Mouse (Mus musculus) heart, adult 2 months (tissue): ENCODE data around the gene Arhgap1. TPM values are rescaled to one million over a fixed set of nuclear protein-coding genes. Genes with fewer than 3 reads are reported as not detected.
A peak's percentile ranks its signal among the peaks of the same experiment; 100 is the strongest.
"Not testable (repeated sequence)": the region's sequence is repeated elsewhere in the genome, so short reads cannot be mapped to it uniquely, and the experiment has no call there.

Experiments used
- DNase-seq, 2 experiments: peaks; one replicate each; pipeline ENCODE4 v3.0.0; 2021
- H3K27ac ChIP-seq: fragments of 200-600 bp; 2 replicates; pipeline ENCODE4 v1.8.1; 2022
- H3K27me3 ChIP-seq: fragments of 200-500 bp; 2 replicates; pipeline ENCODE4 v1.6.1; 2012; ENCODE audit warnings: mild to moderate bottlenecking, low read length, inconsistent platforms, mixed read lengths; ENCODE audit not compliant: control insufficient read depth, insufficient read depth
- H3K36me3 ChIP-seq: fragments of 200-500 bp; 2 replicates; pipeline ENCODE4 v1.6.1; 2012; ENCODE audit warnings: low read length, inconsistent platforms; ENCODE audit not compliant: control insufficient read depth, insufficient read depth
- H3K4me1 ChIP-seq: fragments of 200-500 bp; 2 replicates; pipeline ENCODE4 v1.6.1; 2011; ENCODE audit warnings: low read length; ENCODE audit not compliant: control insufficient read depth, insufficient read depth
- H3K4me3 ChIP-seq: fragments of 200-600 bp; 2 replicates; pipeline ENCODE4 v1.8.1; 2022
- H3K79me2 ChIP-seq: fragments of 200-500 bp; replicated peaks from 2 replicates; pipeline ENCODE4 v1.6.1; 2012; ENCODE audit warnings: mild to moderate bottlenecking, inconsistent platforms, low read length, moderate library complexity, mixed read lengths; ENCODE audit not compliant: control insufficient read depth, insufficient read depth
- H3K9ac ChIP-seq: fragments of 200-500 bp; 2 replicates; pipeline ENCODE4 v1.6.1; 2012; ENCODE audit warnings: low read depth, mild to moderate bottlenecking, control low read depth, inconsistent platforms, low read length, mixed read lengths
- CTCF ChIP-seq: fragments of 200-600 bp; IDR thresholded peaks from 2 replicates; pipeline ENCODE4 v1.8.1; 2022; ENCODE audit warnings: antibody characterized with exemption, mild to moderate bottlenecking, moderate library complexity
- EP300 ChIP-seq: fragments of 200-500 bp; IDR thresholded peaks from 2 replicates; pipeline ENCODE4 v1.6.1; 2011; ENCODE audit warnings: low read depth, low read length, control low read depth; ENCODE audit not compliant: insufficient read depth
- POLR2A ChIP-seq: fragments of 200-500 bp; IDR thresholded peaks from 2 replicates; pipeline ENCODE4 v1.6.1; 2011; ENCODE audit warnings: mild to moderate bottlenecking, low read depth, low read length, control low read depth; ENCODE audit not compliant: insufficient read depth
- WGBS: fragments of 180-500 bp; shearing (Covaris S2); methylation state at CpG from one replicate; pipeline ENCODE4 v1.1.7; 2018; 5-methylcytosine and 5-hydroxymethylcytosine counted together
- intact Hi-C: fragments of 180-260 bp; cut with DNase I; formaldehyde crosslinking; loops from one replicate; pipeline ENCODE4 v1.15.1; 2025
- long read RNA-seq: library from polyadenylated mRNA; stranded (forward); transcript quantifications from one replicate; pipeline ENCODE4 v2.0.0, GENCODE M21; 2021
- polyA plus RNA-seq: library from polyadenylated mRNA; depleted of rRNA; stranded (reverse); fragments of >200 nt; gene quantifications from 2 replicates; pipeline ENCODE4 v1.2.3, GENCODE M21; 2012; rRNA removed
- total RNA-seq, 2 experiments: library from RNA; stranded (reverse); gene quantifications; 2 replicates each; pipeline ENCODE4 v1.2.3; 2021

The Arhgap1 gene
- total RNA-seq (10 to 100 TPM; 18.6 to 20.7 TPM), polyA plus RNA-seq (39.0 and 39.7 TPM in 2 replicates)
- long read RNA-seq, partial matches to known transcripts = 3 of 12 reads
- long read RNA-seq, other reads (novel, unspliced or antisense) = 5 of 12 reads

GRCm38 (mm10) chr2:91649553-91650359 lies at the start of gene Arhgap1, which contains the start of gene Zfp408:
Gene Arhgap1 (plus strand): TSS chr2:91649860.
Gene Zfp408 (minus strand): TSS chr2:91649791.
- no peaks in the 10 kb centered on the region for H3K36me3 ChIP-seq
- DNase-seq = peak; percentile 95 to 96
- H3K9ac ChIP-seq = peak within 1 kb of the TSS; percentile 94
- H3K4me3 ChIP-seq = peak within 1 kb of the TSS; percentile 70
- no peaks in the 10 kb centered on the region for H3K27me3 ChIP-seq
- intact Hi-C loops = loop anchor here (1.0 kb wide), 1 partner anchor 61 kb away; the partner anchor contains the start of genes Atg13 and Harbi1
- H3K27ac ChIP-seq = peak within 1 kb of the TSS; percentile 94
- TF ChIP-seq POLR2A (peak; percentile 85), CTCF (no peak), EP300 (peak; percentile 33; the same call in 1 of the 2 replicates)
- 0 out of 2 replicates have a peak, but pooled peaks cover 2% of the 10 kb centered on the region for H3K79me2 ChIP-seq
- whole genome bisulfite sequencing = under 1% methylated on average over 44 of the region's 44 CpGs
- H3K4me1 ChIP-seq = peaks cover 9% of the 10 kb centered on the region

GRCm38 (mm10) chr2:91600475-91600874 lies 49.2 kb upstream of the Arhgap1 start:
- Histone ChIP-seq H3K9ac (no peak overlapping the region), H3K27ac (no peak overlapping the region), H3K4me1 (no peaks in the 10 kb centered on the region), H3K4me3 (no peak overlapping the region), H3K27me3 (no peaks in the 10 kb centered on the region), H3K36me3 (peaks cover 3% of the 10 kb centered on the region), H3K79me2 (no peaks in the 10 kb centered on the region)
- TF ChIP-seq EP300 = no peak
- no peak for TF ChIP-seq CTCF
- TF ChIP-seq POLR2A = no peak
- intact Hi-C loops = loop anchor here (10.0 kb wide), 1 partner anchor 324 kb away; the partner anchor contains the start of gene Chrm4
- no peak for DNase-seq
- WGBS = 90% methylated on average over 4 of the region's 4 CpGs

- Histone ChIP-seq H3K4me1 (no peaks in the 10 kb centered on the region), H3K27me3 (no peaks in the 10 kb centered on the region), H3K36me3 (no peaks in the 10 kb centered on the region; the same call in none of the 2 replicates), H3K9ac (no peak overlapping the region), H3K27ac (no peak overlapping the region), H3K79me2 (no peaks in the 10 kb centered on the region), H3K4me3 (no peak overlapping the region)
- DNase-seq = no peak
- TF ChIP-seq EP300 = no peak
- TF ChIP-seq CTCF = peak; percentile 31
- no peak for TF ChIP-seq POLR2A
- intact Hi-C loops = loop anchor here (10.0 kb wide), 1 partner anchor 322 kb away; the partner anchor contains the start of gene Chrm4
- WGBS = 86% methylated on average over 4 of the region's 4 CpGs
These were observed 47.3 kb upstream of the Arhgap1 start for GRCm38 (mm10) chr2:91602389-91602788.

- TF ChIP-seq CTCF = peak; percentile 34
- not testable (repeated sequence) for H3K27ac ChIP-seq, H3K36me3 ChIP-seq, DNase-seq, H3K4me1 ChIP-seq, H3K27me3 ChIP-seq, H3K4me3 ChIP-seq, H3K79me2 ChIP-seq, H3K9ac ChIP-seq
- intact Hi-C loops = loop anchor here (5.0 to 10.0 kb wide), 2 partner anchors 37 to 315 kb away; partner anchors contain the start of gene Chrm4
These were observed 40.3 kb upstream of the Arhgap1 start for GRCm38 (mm10) chr2:91609370-91609769.

GRCm38 (mm10) chr2:91622356-91622755 lies 27.3 kb upstream of the Arhgap1 start:
- Histone ChIP-seq H3K4me3 (no peak overlapping the region), H3K4me1 (no peaks in the 10 kb centered on the region), H3K27ac (no peak overlapping the region), H3K36me3 (no peaks in the 10 kb centered on the region), H3K27me3 (no peaks in the 10 kb centered on the region), H3K9ac (no peak overlapping the region), H3K79me2 (no peaks in the 10 kb centered on the region)
- WGBS = 91% methylated on average over 5 of the region's 5 CpGs
- TF ChIP-seq POLR2A = no peak
- no peak for TF ChIP-seq EP300
- no peak for TF ChIP-seq CTCF
- no peak for DNase-seq
- intact Hi-C loops = no loop called here

GRCm38 (mm10) chr2:91623366-91623765 lies 26.3 kb upstream of the Arhgap1 start:
- H3K9ac ChIP-seq, H3K27ac ChIP-seq, intact Hi-C loops, H3K36me3 ChIP-seq, H3K4me3 ChIP-seq, H3K4me1 ChIP-seq, DNase-seq, H3K27me3 ChIP-seq, H3K79me2 ChIP-seq: not testable (repeated sequence)
- 93% methylated on average over 7 of the region's 7 CpGs for WGBS
